Mouse (Mus musculus) left cerebral cortex, adult 6 months (tissue): ENCODE data around the gene Pbld2. TPM values are rescaled to one million over a fixed set of nuclear protein-coding genes. Genes with fewer than 3 reads are reported as not detected.

Experiments
- long read RNA-seq, 2 experiments: library from polyadenylated mRNA; unstranded; transcript quantifications; one replicate each; pipeline ENCODE4 v2.0.0; 2019 to 2020
- polyA plus RNA-seq: library from polyadenylated mRNA; unstranded; fragments of <200 nt; fragmentation: Nextera tagmentation; gene quantifications from 2 replicates; pipeline ENCODE4 v1.2.3, GENCODE M21; 2021

The Pbld2 gene
- 0.59 and 1.0 TPM in 2 replicates for polyA plus RNA-seq
- long read RNA-seq, experiment 1, partial matches to known transcripts, result 0 of 3 reads
- long read RNA-seq, experiment 1, other reads (novel, unspliced or antisense), result 3 of 3 reads
- long read RNA-seq, experiment 2, partial matches to known transcripts, result 0 of 1 reads
- long read RNA-seq, experiment 2, other reads (novel, unspliced or antisense), result 1 of 1 reads

DNA sequence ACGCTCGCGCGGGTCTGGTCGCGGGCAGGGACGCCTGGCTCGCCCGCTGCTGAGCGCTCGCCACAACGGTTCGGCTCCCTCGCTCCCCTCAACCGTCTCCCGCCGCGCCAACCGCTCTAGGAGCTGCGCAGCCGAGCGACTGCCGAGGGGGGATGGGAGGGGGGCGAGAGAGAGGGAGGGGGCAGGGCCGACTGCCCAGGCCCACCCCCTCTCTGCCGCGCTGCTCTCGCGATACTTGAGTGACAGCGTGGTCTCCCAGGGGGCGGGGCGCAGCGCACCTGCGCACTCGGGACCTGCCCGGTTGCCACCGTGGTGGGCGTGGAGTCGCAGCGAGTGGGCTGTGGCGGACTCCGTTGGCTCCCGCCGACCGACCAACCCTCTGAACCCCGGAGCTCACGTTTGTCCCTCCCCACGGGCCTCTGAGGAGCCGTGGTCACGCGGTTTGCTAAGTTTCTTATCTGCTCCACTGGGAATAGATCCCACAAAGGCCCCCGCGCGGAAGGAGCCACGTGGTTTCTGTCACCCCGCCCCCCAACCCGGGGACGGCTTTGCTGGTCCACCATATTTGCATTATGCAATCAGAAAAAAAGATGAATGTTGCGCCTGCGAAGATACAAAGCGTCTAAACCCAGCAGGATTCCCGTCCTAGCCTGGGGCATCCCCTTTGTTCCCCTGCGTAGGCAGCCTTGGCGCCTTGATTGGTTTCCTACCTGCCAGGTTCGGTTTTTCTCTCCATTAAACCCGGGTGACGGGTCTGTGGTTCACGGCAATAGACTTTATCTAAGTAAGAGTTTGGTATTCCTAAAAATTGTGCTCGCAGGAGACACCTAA lies at the start of gene Pbld2, which contains the start of gene Hnrnph3:
Gene Pbld2 (plus strand): TSS at position 567 of the 831 bp plus-strand sequence.
Gene Hnrnph3 (minus strand): TSS at position 469 of the 831 bp plus-strand sequence.

DNA sequence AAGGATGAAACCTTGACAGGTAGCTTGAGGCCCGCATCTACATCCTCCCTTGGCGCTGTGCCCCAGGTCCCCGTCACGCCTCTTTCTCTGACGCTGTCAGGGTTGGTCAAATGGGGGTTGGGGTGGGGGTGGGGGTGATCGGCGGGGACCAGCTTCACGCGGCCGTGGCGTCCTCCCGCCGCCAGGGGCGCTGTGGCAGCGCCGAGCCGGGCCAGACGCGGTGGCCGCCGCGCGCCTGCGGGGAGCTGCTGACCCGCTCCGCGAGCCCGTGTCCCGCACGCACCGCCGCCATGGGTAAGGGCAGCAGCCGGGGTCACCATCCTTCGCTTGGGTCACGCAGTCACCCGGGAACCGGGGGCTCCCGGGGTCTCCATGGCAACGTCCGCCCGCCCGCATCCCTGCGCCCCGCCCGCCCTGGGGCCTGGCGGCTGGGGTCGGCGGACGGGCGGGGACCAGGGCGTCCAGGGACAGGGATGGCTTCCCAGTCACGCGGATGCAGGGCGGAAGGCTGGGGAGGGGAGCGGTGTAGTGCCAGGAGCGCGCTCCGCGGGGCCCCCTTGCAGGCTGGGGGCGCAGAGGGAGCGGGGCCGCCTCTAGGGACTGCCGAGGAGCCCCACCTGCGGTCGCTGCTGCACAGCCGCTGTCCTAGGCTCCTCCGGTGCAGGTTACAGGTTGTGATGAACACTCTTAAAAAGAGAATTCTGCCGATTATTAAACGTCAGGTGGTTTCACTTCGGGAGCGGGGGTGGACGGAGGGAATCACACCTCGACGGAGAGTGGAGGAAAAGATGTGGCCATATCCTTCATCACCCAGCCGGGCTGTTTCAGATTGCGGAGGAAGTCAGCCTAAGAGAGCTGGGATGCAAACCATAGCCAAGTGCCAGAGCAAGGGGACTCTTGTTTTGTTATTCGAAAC lies 43.8 kb upstream of the Pbld2 start, which contains the start of gene Rufy2:
Gene Rufy2 (plus strand): TSS at position 185 of the 916 bp plus-strand sequence.

GRCm38 (mm10) chr10:63059862-63060261 lies 35.7 kb downstream of the Pbld2 start, which contains the start of gene Pbld1:
TSS of gene Pbld1 (plus strand) at chr10:63060162.

DNA sequence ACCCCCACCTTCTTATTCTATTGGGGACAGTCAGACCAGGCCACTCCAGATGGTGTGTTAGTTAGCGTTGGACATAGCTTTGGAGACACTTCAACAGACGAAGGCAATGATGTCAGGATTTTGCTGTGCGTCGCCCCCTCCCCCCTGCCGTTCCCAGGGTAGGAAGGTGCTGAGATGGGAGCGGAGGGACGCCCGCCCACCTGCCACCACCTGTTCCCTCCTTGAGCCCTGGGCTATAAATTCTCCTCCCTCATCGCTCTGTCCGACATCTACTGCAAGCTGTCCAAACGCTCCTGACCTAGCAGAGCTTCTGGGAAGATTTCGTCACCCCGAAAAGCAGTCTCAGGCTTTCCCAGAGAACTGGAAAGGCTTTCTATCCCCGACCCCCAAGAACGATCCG lies 75.4 kb downstream of the Pbld2 start, which contains the start of gene Atoh7:
Gene Atoh7 (plus strand): TSS at position 131 of the 400 bp plus-strand sequence.

Other genes with a start within 250 kb of the Pbld2 start
- gene Ccar1, start 232.0 kb upstream of the Pbld2 start, polyA plus RNA-seq, result 13.9 and 17.1 TPM in 2 replicates
- gene Tet1, start 115.3 kb upstream of the Pbld2 start, polyA plus RNA-seq, result 5.1 and 6.4 TPM in 2 replicates
- gene Slc25a16, start 103.7 kb upstream of the Pbld2 start, polyA plus RNA-seq, result 5.4 and 23.3 TPM in 2 replicates
- 0.23 and 0.82 TPM in 2 replicates for gene Dna2, start 77.3 kb upstream of the Pbld2 start, polyA plus RNA-seq
- gene Rufy2, start 44.1 kb upstream of the Pbld2 start, polyA plus RNA-seq, result 35.9 and 44.4 TPM in 2 replicates
- gene Hnrnph3, start 98 bp upstream of the Pbld2 start, polyA plus RNA-seq, result 17.5 and 23.0 TPM in 2 replicates
- 0.98 and 1.2 TPM in 2 replicates for gene Pbld1, start 35.8 kb downstream of the Pbld2 start, polyA plus RNA-seq
- 2.6 and 2.8 TPM in 2 replicates for gene Atoh7, start 75.3 kb downstream of the Pbld2 start, polyA plus RNA-seq
- 0.60 and 0.73 TPM in 2 replicates for gene Mypn, start 179.6 kb downstream of the Pbld2 start, polyA plus RNA-seq
- gene Herc4, start 219.5 kb downstream of the Pbld2 start, polyA plus RNA-seq, result 8.6 and 10.8 TPM in 2 replicates